Mouse (Mus musculus): ENCODE measurements at regions not wholly inside any gene's neighbourhood (a gene's known extent, or its start where the extent isn't known, plus 50 kb on each side); places are given as distances from the start of the nearest gene placed in this dataset.
"Not testable (repeated sequence)": the region's sequence is repeated elsewhere in the genome, so short reads cannot be mapped to it uniquely, and the experiment has no call there.

DNA sequence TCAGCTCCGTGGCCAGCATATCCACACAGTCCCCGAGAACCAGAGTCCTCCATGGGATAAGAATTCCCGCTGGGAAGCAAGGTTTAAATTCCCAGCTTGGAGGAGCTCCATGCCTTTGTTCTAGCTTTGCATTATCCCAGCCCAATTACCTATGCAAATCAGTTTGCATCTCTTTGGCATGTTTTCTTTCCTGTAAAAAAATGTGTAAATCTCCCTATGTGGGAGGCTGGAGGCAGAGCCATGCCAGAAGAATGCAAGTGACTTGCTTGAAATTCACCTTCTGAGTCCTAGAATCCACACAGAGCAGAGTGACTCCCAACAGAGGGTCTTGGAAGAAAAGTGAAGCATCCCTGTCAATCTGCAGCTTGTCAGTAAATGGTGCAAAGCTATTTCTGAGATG is 388.9 kb downstream of the Tcerg1l start:
- no peak for ATAC-seq

DNA sequence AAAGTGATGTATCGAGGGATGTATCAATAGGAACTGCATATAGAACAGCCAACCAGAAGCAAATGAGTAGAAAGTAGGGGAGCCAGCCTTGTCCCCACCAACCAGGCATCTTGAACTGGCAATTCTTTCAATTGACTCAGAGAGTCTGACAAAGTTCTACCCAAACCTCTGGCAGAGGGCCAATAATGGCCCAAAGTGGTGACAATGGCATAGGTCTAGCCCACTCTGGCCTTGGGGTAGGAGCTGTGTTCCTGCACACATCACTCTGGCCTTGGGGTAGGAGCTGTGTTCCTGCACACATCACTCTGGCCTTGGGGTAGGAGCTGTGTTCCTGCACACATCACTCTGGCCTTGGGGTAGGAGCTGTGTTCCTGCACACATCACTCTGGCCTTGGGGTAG is 373.5 kb downstream of the Tcerg1l start:
- not testable (repeated sequence) for ATAC-seq

DNA sequence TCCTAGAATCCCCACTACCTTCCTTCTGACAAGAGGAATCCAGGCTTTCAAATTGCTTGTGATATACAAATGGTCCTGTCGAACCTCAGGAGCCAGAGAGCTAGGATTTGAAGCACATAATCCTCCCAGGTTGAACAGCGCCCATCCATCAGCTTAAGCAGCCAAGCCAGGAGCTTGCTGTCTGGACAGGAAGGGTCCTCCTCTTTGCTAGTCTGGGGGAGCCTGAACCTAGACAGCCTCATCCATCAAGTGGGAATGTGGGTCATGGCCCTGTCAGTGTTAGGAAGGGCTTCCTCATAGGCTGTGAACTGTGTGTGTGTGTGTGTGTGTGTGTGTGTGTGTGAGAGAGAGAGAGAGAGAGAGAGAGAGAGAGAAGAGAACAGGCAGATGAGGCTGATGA is 345.8 kb downstream of the Tcerg1l start:
- no peak for ATAC-seq

GRCm38 (mm10) chr7:138054756-138055155 is 342.8 kb downstream of the Tcerg1l start:
- no peak for ATAC-seq

DNA sequence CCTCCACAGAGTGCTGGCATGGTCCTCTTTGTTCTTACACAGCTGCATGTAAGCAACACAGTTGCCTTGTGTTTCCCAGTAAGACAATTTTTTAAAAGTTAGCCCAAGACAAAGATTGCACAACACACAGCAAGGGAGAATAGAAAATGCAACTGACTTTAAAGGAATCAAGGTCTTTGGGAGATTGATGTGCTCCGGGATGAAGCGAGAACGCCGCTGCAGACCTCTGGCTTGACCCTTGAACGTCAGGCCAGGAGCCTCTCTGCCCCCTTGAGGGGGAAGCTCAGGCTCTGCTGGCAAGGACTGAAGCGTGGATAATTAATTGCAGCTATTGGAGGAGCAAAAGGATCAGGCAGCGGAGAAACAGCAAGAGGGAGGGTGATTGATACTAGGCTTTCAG is 336.4 kb downstream of the Tcerg1l start:
- no peak for ATAC-seq

DNA sequence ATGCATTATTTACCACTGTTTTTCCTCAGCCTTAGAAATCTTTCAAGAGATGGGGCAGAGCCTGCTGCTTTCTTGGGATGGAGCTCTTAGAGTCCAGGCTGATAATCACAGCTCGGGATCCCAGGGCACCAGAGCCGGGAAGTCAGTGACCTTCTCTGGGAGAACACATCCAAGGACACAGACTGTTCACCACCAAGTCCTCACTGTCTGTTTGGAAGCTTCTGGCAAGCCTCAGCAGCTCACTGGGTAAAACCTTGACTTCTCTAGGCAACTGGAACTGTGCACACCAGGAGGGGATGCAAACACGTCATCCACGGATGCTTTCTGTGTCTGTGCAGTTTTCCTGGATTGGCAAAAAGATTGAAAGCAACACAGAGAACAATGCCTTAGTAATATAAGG is 330.6 kb downstream of the Tcerg1l start:
- no peak for ATAC-seq

DNA sequence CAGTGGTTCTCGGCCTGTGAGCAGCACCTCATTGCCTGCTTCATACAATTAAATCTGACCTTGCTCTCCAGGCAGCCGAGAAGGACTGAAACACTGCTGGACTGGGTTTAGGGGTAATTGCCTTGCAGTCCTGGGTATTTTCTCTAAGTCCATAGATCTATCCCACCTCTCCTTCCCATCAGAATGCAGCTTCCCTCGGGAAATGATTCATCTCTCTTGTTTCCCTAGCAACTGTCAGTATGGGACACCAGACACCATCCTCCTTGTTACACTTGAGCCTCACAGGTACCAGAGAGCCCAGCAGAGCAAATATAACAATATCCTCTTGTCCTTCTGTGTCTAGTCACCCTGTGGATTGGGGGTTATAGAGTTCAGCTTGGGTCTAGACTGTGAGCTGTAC is 322.3 kb downstream of the Tcerg1l start:
- ATAC-seq = no peak

- ATAC-seq = no peak
Measured at GRCm38 (mm10) chr7:138083980-138084379, 313.6 kb downstream of the Tcerg1l start.

GRCm38 (mm10) chr7:138107471-138108210 is 289.9 kb downstream of the Tcerg1l start:
- no peak for ATAC-seq

DNA sequence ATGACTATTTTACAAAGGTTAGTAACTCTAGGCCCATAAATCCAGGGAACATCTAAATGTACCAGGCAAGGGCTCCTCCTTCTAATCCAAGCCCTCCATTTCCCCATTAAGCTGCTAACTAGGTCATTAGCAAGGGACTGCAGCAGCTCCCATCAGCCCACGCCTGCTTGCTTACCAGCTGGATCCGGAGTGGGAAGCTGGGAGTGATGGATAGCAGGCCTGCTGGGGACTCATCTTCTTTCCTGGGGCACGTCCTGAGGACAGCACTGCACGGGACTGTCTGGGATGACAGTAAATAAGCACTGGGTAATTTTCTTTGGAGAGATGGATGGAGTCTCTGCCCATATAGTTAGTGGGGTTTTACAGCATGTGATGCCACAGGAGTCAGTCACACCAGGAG is 276.0 kb downstream of the Tcerg1l start:
- no peak for ATAC-seq

DNA sequence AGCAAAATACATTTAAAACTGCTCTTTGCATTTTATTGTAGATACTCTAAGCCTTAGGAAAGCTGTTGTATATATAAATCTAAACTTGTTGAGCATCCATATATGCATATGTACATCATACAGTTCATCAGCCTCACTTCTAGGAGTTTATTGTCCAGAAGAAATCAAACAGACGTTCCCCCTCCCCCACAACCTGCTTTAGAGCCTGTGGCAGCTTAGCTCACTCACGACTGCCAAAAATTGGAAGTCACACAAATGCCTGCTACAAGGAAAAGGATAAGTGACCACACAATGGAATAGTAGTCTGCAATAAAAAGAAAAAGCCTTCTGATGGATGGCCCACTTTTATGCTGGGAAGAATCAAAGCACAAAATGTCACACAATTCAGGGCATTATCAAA is 267.8 kb downstream of the Tcerg1l start:
- ATAC-seq = no peak

DNA sequence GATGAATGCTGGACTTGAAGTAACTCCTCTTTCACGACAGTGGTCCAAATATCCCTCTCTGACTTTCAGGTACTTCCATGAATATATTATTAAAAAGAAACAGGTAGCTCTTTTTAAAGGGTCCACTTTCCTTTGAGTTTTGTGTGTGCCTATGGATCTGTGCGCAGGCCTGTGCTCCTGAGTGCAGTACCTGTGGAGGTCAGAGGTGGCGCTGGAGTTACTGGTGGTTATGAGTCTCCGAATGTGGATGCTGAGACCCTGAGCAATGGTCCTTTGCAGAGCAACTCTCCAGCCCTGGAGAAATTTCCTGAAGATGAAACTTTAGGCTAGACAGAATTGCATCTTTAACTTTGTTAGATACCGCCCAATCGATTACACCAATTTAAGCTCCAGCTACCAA is 264.1 kb downstream of the Tcerg1l start:
- ATAC-seq = no peak

- ATAC-seq = no peak
Measured at GRCm38 (mm10) chr7:138137934-138138333, 259.6 kb downstream of the Tcerg1l start.

DNA sequence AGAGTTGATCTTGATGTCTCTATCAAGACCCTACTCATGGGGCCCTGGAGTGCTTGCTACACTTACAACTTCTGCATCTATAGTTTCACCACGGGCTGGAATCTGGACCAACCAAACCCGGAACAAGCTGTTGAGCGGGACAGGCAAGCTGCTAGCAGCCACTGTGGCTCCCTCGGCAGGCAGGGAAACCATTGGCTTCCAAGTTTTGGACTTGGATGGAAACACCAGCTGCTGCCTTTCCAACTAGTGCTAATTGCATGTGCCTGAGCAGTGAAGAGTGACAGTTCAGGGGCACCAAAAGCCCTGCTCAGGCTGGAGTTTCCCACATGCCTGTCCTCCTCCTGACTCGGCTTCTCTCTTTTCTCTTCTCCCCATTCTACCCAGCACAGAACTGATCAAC is 257.8 kb downstream of the Tcerg1l start:
- no peak for ATAC-seq

GRCm38 (mm10) chr7:138149496-138149895 is 248.0 kb downstream of the Tcerg1l start:
- no peak for ATAC-seq

DNA sequence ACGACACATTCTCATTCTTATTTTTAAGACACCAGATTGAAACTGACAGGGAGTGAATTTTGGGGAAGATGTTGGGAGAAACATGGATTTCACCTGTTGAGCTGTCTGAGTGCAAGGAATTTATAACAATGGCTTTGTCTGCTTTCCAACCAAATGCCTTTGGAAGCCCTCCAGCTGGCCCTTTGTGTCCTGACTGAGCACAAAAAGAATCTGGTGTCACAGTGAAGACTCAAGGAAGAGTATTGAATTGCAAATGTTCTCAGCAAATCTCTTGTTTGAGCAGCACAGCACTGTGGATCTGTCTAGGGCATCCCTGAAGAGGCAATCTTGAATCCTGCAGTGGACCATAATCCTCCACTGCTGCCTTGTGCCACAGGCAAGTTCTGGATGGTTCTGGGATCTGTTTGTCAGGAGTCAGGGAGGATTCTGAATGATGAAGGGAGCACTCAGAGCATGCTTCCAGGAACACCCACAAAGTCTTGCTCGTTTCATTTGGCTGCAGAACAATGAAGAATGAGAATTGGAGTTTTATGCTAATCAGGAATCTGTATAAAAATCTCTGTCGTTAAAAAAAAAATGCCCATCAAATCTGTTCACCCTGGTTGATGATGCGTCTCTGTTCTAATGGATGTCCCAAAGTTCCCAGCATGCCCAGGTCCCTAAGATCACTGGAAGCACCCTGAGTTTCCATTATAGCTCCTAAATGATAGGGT is 243.9 kb downstream of the Tcerg1l start:
- no peak for ATAC-seq

Measured in inflammation-experienced regulatory T-cells, adult 6 months (primary cell).